Mouse (Mus musculus) right cerebral cortex, postnatal 25 days (tissue): ENCODE data around the gene Mei1.

Experiments used
- DNase-seq: peaks from one replicate; pipeline ENCODE4 v3.0.0; 2022

The Mei1 gene

DNA sequence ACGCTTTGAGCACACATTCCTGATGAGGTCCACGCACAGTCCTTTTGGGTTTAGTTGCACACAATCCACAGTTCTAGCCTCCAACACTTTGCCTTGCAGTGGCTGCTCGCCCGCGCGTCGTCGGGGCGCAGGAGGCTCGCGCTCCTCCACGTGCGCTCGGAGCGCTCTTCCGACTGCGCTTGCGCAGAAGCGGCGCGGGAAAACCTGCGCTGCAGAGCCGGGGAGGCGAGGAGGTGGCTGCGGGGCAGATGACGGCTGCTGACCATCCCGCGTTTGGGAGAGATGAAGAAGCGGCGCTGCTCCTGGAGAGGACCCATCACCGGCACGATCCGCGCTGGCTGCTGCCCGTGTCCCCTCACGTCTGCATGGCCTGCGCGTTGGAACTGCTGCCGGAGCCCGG lies at the start of gene Mei1:
Gene Mei1, plus strand, starts transcription at position 99 of the 400 bp plus-strand sequence.
- DNase-seq, result no peak

DNA sequence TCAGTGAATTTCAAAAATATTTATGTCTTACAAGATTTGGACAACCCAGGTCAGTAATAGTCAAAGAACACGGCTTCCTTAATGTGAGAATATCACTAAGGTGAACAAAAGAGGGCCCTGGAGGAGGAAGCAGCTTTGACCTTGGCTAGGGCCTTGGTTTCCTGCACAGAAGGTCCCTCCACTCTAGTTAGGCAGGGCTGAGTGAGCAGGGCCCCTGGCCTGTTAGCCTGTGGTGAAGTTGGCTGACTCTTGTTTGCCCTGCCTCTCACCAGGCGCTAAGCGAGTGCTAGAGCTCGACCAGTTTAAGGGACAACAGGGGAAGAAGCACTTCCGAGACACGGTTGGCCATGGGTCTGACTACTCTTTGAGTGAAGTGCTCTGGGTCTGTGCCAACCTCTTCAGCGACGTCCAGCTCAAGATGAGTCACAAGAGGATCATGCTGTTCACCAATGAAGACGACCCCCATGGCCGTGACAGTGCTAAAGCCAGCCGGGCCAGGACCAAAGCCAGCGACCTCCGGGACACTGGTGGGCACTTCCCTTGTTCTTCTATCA lies 47.2 kb upstream of the Mei1 start:
- no peak for DNase-seq

DNA sequence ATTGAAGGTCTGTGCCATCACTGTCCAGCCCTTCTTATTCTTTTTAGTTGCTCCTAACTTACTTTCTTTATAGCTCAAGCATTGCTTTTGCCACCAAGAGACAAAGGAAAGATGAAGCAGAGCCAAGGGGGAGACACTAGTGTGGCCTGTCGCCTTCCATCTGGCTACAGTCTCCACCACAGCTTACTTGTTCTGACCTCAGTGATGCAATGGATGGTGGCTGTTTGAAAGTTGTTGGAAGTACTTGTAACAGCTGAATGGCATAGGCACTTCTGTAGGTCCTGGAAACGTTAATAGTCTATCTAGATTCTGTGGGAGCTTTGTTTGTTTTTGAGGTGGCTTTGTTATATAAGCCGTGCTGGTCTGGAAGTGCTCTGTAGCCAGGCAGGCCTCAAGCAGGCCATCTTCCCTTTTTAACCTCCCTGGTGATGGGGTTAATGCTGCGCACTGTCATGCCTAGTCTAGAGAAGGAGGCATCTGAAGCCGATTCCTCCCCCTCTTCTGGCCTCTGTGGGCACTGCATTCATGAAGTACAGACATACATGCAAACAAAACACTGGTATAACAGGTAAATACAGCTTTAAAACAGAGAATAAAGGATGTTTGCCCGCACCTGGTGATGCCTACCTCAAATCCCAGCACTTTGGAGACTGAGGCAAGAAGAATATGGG lies 45.7 kb upstream of the Mei1 start:
- no peak for DNase-seq

DNA sequence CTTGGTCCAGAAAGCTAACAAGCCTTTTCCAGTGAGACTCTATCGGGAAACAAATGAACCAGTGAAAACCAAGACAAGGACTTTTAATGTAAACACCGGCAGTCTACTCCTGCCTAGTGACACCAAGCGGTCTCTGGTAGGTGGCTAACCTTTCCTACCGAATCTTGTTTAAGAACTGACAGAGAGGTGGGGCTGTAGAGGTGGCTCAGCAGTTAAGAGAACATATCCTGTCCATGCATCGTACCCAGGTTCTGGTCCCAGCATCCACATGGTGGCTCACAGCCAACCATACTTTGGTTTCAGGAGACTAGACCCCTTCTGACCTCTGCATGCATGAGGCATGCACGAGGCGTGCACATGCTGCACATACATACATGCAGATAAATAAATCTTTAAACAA lies 42.5 kb upstream of the Mei1 start:
- no peak for DNase-seq

- no peak for DNase-seq
Measured at GRCm38 (mm10) chr15:82027726-82028125, 42.1 kb upstream of the Mei1 start.

DNA sequence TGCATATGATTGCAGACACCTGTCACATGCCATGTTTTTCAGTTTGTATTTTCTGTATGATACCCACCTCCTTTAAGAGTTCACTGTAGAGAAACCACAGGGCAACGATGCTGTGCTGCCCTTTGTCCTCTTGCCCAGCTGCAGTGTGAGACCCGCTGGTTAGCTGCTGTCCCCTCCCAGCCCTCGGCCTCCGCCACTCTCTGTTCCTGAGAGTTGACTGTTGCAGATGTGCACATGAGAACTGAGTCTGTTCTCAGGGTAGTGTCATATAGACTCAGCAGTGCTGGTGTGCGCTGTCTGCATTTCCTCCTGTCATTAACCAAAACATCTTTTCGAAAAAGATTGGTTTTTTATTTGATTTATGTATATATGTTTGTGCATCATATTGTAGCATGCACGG lies 37.4 kb upstream of the Mei1 start:
- no peak for DNase-seq

GRCm38 (mm10) chr15:82033762-82034161 lies 36.0 kb upstream of the Mei1 start, which contains the start of gene Desi1:
TSS of gene Desi1 (minus strand) at chr15:82033862.
- no peak for DNase-seq

DNA sequence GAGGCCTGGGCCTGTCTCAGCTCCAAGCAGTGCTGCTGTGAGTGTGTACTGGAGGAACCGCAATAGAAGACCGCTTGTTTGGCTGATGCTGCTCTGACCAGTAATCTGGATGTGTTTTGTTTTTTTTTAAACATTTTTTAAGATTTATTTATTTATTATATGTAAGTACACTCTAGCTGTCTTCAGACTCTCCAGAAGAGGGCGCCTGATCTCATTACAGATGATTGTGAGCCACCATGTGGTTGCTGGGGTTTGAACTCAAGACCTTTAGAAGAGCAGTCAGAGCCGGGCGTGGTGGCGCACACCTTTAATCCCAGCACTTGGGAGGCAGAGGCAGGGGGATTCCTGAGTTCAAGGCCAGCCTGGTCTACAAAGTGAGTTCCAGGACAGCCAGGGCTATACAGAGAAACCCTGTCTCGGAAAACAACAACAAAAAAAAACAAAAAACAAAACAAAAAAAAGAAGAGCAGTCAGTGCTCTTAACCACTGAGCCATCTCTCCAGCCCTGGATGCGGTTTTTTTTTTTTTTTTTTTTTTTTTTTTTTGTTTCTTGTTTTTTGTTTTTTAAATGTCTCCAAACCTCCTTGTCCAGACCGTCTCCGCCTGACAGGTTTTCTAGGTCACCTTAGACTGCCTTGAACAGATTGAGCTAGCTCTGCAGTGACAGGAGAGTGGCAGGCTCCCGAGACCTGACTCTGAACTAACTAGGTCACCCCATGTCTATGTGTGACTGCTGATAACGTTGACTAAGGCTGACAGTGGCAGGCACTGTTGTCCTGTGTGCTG lies 33.7 kb upstream of the Mei1 start:
- DNase-seq, result no peak

- peak; percentile 21 for DNase-seq
Measured at GRCm38 (mm10) chr15:82040650-82041049, 29.1 kb upstream of the Mei1 start.

GRCm38 (mm10) chr15:82044166-82044784 lies 25.5 kb upstream of the Mei1 start:
- DNase-seq, result no peak

- DNase-seq, result no peak
Measured at GRCm38 (mm10) chr15:82046246-82046891, 23.4 kb upstream of the Mei1 start.

GRCm38 (mm10) chr15:82047080-82047883 lies 22.5 kb upstream of the Mei1 start, which contains the start of gene Snu13:
TSS of gene Snu13 (minus strand) at chr15:82047598.
- peak; percentile 92 for DNase-seq

DNA sequence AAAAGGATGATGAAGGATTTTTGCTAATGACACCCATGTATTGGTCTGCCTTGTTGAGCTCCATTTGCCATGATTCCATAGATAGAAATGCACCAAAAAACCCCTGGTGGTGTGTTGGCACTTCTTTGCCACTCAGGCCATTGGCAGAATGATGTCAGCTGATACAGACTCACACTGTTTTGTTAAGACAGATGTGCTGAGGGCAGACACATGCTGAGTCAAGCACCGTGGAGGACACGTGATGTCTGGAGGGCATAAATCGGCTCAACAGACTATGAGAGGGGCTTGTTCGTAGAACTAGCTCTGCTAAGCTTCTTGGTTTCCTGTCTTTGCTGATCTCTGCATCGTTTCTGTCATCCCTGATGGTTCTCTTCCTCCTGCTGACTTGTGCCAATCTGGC lies 17.3 kb upstream of the Mei1 start:
- no peak for DNase-seq

GRCm38 (mm10) chr15:82058719-82059201 lies 11.0 kb upstream of the Mei1 start, which contains the start of gene 4930407I10Rik:
TSS of gene 4930407I10Rik (plus strand) at chr15:82059151.
- no peak for DNase-seq

DNA sequence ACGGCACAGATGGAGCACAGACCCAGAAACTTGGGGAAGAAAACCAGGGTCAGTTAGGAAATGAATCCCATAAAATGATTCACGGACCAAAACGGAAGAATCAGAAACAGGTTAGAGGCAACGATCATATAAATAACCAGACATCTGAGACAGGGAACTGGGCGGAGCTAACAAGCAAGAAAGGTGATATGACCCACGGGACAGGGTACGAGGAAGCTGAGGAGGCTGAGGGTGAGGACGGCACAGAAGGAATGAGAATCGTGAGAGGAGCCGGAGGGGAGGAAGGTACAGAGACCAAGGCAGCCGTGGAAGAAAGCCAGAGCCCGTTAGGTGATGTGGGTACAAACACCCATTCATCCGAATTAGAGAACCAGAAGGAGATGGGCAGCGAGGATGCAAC lies 5.9 kb upstream of the Mei1 start:
- no peak for DNase-seq

GRCm38 (mm10) chr15:82065511-82065910 lies 4.3 kb upstream of the Mei1 start:
- peak; percentile 59 for DNase-seq

- peak; percentile 27 for DNase-seq
Measured at GRCm38 (mm10) chr15:82071816-82072469, 2.1 kb downstream of the Mei1 start.

DNA sequence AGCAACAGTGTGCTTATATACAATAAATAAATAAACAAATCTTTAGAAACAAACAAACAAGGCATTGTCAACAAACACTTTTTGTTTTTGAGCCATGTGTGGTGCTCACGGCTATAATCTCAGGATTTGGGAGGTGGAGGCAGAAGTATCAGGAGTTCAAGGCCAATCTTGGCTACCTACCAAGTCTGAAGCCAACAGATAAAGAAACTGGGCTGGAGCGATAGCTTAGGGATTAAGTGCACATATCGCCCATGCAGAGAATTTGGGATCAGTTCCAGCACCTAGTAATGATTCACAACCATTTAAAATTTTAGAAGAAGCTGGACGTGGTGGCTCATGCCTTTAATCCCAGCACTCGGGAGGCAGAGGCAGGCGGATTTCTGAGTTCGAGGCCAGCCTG lies 3.7 kb downstream of the Mei1 start:
- no peak for DNase-seq

DNA sequence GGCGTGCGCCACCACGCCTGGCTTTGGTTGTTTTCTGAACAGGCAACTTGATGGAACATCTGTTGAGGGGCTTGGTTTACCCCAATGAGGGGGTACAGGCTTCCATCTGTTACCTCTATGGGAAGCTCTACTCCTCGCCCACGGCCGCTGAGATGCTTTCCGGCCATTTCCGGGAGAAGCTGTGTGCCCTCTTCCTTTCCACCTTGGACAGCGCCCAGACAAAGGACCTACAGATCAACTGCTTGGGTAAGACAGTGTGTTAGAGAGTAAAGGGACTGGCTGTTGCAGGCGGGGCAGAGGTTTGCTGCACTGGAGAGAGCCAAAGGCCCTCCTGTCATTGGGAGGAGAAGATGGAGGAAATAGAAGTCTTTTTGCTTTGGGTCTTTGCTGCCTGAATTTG lies 10.1 kb downstream of the Mei1 start:
- no peak for DNase-seq

DNA sequence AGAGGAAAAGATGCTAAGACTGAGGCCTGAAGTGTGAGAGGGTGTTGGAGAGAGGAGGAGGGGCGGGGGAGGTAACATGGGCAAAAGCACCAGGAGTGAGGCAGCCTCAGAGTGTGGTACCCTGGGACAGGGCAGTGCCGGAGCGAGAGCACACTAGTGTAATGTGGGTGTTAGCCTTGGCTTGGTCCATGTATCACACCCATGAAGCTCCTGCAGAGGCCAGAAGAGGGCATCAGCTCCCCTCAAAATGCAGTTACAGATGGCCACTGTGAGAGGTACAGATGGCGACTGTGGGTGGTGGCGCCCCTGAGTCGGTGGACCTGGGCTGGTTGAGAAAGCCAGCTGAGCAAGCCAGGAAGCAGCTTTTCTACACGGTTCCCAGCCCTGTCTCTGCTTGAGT lies 11.4 kb downstream of the Mei1 start:
- DNase-seq, result peak; percentile 68

DNA sequence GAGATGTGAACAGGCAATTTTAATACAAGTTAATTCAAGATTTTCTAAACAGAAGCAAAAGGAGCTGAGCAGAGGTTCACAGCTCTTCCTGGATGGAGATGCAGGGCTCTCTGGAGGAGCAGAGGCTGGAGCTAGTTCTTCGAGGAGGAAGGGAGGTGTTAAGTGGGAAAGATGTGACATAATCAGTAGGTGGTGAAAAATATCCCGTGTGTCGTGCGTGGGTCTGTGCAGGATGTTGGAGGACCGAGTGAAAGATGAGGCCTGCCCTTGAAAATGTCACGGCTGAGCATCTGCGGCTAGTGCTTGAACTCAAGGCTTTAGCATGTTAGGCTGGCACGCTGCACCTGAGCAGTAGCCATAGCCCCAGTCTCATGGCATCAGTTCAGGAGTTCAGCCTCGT lies 15.8 kb downstream of the Mei1 start:
- DNase-seq, result peak; percentile 35
